Mouse (Mus musculus) CH12.LX (cell line): ENCODE results near the gene Cnnm2.

ENCODE experiments used
- BHLHE40 ChIP-seq: IDR thresholded peaks from 2 replicates; pipeline ENCODE4 v1.6.1; 2011; ENCODE audit warnings: mild to moderate bottlenecking, low read depth, low read length, improper control_type of control experiment
- CHD2 ChIP-seq: IDR thresholded peaks from 2 replicates; pipeline ENCODE4 v1.6.1; 2011; ENCODE audit warnings: low read length, improper control_type of control experiment
- CTCF ChIP-seq, 2 experiments: IDR thresholded peaks in 1 of 2; conservative IDR thresholded peaks in 1 of 2; 2 replicates each; pipeline ENCODE4 v1.5.1; 2011 to 2012; ENCODE audit warnings: low read depth in 2 of 2, low read length in 2 of 2, improper control_type of control experiment in 1 of 2, inconsistent platforms in 1 of 2, mild to moderate bottlenecking in 1 of 2, moderate library complexity in 1 of 2
- EP300 ChIP-seq: IDR thresholded peaks from 2 replicates; pipeline ENCODE4 v1.6.1; 2011; ENCODE audit warnings: low read length, improper control_type of control experiment
- HCFC1 ChIP-seq: IDR thresholded peaks from 2 replicates; pipeline ENCODE4 v1.6.1; 2012; ENCODE audit warnings: low read depth, mild to moderate bottlenecking, inconsistent platforms, low read length, improper control_type of control experiment
- IRF4 ChIP-seq: IDR thresholded peaks from 2 replicates; pipeline ENCODE4 v1.6.1; 2014; ENCODE audit warnings: low read depth, mild to moderate bottlenecking, inconsistent platforms, low read length, improper control_type of control experiment
- JUND ChIP-seq: conservative IDR thresholded peaks from 2 replicates; pipeline ENCODE4 v1.6.1; 2011; ENCODE audit warnings: low read depth, low read length, improper control_type of control experiment
- MAFK ChIP-seq: IDR thresholded peaks from 2 replicates; pipeline ENCODE4 v1.6.1; 2011; ENCODE audit warnings: low read length, improper control_type of control experiment; ENCODE audit not compliant: insufficient replicate concordance
- MAX ChIP-seq: IDR thresholded peaks from 2 replicates; pipeline ENCODE4 v1.6.1; 2011; ENCODE audit warnings: low read length, improper control_type of control experiment
- MAZ ChIP-seq: IDR thresholded peaks from 2 replicates; pipeline ENCODE4 v1.6.1; 2012; ENCODE audit warnings: low read depth, mild to moderate bottlenecking, inconsistent platforms, low read length, improper control_type of control experiment, moderate library complexity
- NELFE ChIP-seq: IDR thresholded peaks from 2 replicates; pipeline ENCODE4 v1.6.1; 2011; ENCODE audit warnings: low read depth, low read length, improper control_type of control experiment
- PAX5 ChIP-seq: IDR thresholded peaks from 2 replicates; pipeline ENCODE4 v1.6.1; 2012; ENCODE audit warnings: low read length, inconsistent platforms, mixed read lengths
- POLR2A ChIP-seq: IDR thresholded peaks from 2 replicates; pipeline ENCODE4 v1.6.1; 2011; ENCODE audit warnings: low read depth, mild to moderate bottlenecking, improper control_type of control experiment, low read length

- TF ChIP-seq POLR2A (no peak), CHD2 (no peak), JUND (no peak), PAX5 (no peak), NELFE (no peak), EP300 (no peak), HCFC1 (no peak), MAFK (no peak), MAZ (no peak), CTCF (conservative IDR thresholded peaks at IDR 0.05 in 1 of 2, IDR thresholded peaks at IDR 0.05 in 1 of 2; ENCODE audit: low read depth in 2 of 2, low read length in 2 of 2) (peak in 1 of 2 experiments; percentile 61; a peak in 2 of 4 replicates), IRF4 (no peak), BHLHE40 (no peak), MAX (no peak)
Observed at GRCm38 (mm10) chr19:46857277-46857989, 96.0 kb downstream of the Cnnm2 start.
